Mouse (Mus musculus) thymus, adult 18-20 months (tissue): ENCODE results near the gene Specc1.

ENCODE experiments used
- DNase-seq, 2 experiments: peaks; one replicate each; pipeline ENCODE4 v3.0.0; 2022; ENCODE audit warnings: mixed read lengths in 2 of 2

The Specc1 gene

GRCm38 (mm10) chr11:62259214-62259613 is 302.7 kb downstream of the Specc1 start:
- no peak for DNase-seq

GRCm38 (mm10) chr11:62263599-62263998 is 307.0 kb downstream of the Specc1 start:
- no peak for DNase-seq

GRCm38 (mm10) chr11:62264018-62264417 is 307.5 kb downstream of the Specc1 start:
- DNase-seq = no peak

- DNase-seq = no peak
Measured at GRCm38 (mm10) chr11:62265642-62266041, 309.1 kb downstream of the Specc1 start.

- DNase-seq = no peak
Measured at GRCm38 (mm10) chr11:62266466-62267214, 310.1 kb downstream of the Specc1 start.

GRCm38 (mm10) chr11:62268381-62268780 is 311.8 kb downstream of the Specc1 start:
- no peak for DNase-seq

GRCm38 (mm10) chr11:62269097-62269496 is 312.5 kb downstream of the Specc1 start:
- DNase-seq = no peak

GRCm38 (mm10) chr11:62270851-62271250 is 314.3 kb downstream of the Specc1 start:
- no peak for DNase-seq
